Mouse (Mus musculus) adrenal gland, adult (tissue): ENCODE results near the gene Usp1.
"Not testable (repeated sequence)": the region's sequence is repeated elsewhere in the genome, so short reads cannot be mapped to it uniquely, and the experiment has no call there.

Experiments used
- DNase-seq, 2 experiments: peaks; one replicate each; pipeline ENCODE4 v3.0.0; 2022 to 2023; ENCODE audit warnings: low spot score in 1 of 2; ENCODE audit not compliant: inconsistent age in 2 of 2

Usp1 gene

GRCm38 (mm10) chr4:98923568-98924070 is at the start of gene Usp1:
Gene Usp1, plus strand, starts transcription at chr4:98923810.
- peak in 1 of 2 experiments; percentile 95 for DNase-seq

GRCm38 (mm10) chr4:98882706-98883105 is 40.9 kb upstream of the Usp1 start:
- no peak for DNase-seq

- no peak for DNase-seq
Measured at GRCm38 (mm10) chr4:98886377-98886776, 37.2 kb upstream of the Usp1 start.

DNA sequence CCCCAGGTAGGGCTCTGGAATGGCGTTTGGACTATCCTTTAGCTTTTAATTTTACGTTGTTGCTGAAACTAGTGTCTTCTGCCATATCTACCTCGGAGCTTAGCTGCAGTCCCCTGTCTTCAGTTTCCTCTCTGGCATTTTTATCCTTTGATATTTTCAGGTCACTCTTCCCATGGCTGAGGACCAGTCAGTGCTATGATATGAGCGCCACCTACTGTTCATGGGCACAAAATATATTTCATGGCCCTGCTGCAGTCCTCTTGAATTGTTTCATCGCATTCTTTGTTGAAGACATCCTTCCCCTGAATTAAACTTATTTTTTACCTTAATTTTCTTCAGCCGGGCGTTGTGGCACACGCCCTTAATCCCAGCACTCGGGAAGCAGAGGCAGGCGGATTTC is 36.5 kb upstream of the Usp1 start:
- DNase-seq: peak; percentile 30 to 77

DNA sequence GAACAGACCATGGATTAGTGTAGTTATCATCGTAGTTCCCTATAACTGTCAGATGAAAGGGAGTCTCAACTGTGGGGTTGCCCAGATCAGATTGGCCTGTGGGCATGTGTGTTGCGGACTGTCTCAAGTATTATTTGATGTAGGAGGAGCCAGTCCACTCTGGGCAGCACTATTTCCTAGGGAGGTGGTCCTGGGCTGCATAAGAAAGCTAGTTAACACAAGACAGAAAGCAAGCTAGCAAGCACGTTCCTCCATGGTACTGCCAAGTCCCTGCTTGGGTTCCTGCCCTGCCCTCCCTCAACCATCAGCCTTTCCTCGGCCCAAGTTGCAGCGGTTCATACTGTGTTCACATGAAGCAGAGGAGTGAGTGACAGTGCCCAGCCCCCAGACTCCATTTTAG is 13.4 kb upstream of the Usp1 start:
- no peak for DNase-seq

- DNase-seq: no peak
Measured at GRCm38 (mm10) chr4:98917724-98918123, 5.9 kb upstream of the Usp1 start.

DNA sequence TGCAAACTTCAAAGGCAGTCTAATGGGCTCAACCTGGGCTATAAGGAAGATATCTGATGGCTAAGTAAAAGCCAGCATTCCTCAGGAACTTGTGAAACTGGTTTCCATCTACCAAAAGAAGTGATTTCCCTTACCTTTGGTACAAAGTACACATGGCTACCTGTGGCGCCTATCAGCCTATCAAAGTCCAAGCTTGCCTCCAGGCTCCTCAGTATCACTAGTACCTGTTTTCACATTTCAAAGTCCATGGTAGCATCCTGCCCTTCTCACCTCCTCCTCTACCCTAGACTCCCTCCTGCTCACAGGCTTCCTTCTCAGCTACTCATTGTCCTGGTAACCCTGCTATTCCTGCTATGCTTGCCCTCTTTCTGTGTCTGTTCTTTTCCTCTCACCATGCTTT is 5.4 kb upstream of the Usp1 start:
- no peak for DNase-seq

DNA sequence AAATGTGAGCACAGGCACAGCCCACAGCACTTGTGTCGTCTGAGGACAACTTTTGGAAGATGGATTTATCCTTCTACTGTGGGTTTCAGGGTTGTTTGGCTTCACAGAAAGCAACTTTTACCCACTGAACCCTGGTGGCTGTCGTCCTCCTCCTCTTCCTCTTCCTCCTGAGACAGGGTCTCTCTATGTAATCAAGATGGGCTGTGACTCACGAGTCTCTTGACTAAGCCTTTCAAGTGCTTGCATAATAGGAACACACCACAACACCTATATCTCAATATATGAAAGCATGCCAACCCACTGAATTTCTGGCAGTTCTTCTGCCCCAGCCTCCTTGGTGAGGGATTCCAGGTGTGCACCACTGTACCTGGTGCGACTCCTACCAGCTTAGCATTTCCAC is 2.7 kb upstream of the Usp1 start:
- no peak for DNase-seq

DNA sequence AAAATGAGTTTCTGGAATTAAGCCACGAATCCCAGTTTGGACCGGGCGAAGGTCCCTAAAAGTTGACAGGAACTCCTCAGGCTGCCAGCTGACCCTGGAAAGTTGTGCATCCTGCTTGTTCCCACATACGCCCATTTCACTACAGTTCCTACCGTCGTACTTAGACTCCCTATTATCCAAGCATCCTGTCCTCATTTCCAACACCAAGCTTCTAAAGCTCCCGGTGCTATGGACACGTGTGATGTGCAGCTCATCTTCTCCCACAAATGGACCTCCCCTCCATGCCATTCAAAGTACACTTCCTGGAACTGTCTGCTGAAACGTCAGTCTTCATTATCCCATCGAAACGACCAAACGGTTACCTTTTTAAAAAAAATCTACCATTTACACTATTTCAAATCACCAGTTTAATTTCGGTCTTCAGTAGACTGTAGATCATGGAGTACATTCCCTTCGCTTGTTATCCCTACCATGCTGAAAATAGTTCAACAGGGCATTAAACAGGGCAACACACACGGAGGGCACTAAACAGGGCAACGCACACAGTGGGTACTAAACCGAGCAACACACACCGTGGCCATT is 1.5 kb upstream of the Usp1 start:
- DNase-seq: peak; percentile 18 to 63

DNA sequence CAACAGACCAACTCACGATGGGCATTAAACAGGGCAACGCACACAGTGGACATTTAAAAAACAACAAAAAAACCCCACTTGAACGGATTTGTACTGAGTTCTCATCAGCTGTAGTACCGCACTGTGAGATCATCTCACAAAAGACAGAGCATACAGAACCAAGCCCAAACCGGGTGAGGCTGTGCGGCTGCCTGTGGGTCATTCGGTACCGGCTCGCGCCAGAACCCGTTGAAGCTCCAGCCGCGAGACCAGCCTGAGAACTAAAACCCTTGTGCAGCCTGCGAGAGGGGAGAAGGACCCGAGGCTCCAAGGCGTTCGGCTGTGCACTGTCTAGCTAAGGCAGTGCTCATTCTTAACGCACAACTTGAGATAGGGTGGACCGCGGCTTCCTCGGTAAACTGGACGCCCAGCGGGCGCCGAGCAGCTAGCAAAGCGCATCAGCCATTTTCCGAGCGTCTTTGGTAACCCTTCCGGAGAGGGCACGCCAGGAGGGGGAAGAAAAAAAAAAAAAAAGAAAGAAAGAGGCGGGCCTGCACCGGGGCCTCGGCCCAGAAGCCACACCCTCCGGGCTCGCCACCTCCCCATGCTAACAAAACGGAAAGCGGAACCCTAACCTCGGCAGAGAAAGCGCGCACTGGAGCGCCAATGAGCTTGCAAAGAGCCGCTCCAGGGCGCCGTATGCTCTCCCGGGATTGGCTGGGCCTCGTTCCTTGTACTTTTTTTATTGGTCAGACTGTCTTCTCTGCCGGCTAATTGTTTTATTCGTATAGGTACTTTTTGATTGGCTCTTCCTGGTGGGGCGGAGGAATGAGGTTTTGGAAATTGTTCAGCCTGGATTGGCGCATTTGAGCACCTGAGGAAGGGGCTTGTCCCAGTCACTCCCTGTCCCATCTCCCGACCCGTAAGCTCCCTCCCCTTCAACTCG is 705 bp upstream of the Usp1 start:
- DNase-seq: peak; percentile 98 to 99

- DNase-seq: peak; percentile 20 to 68
Measured at GRCm38 (mm10) chr4:98924071-98924905, 678 bp downstream of the Usp1 start.

DNA sequence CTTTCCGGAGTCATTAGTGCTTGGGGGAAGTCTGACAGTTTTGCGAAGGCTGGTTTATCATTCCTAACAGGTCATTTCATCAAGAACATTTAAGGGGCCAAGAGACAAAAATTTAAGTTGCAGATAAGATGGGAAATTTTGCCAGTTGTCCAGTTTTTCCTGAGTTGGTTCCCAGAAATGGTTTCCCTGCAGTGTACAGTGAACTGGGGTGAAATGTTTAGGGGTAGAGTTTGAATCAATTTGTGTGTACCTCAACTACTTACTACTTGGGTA is 1.2 kb downstream of the Usp1 start:
- no peak for DNase-seq

GRCm38 (mm10) chr4:98925250-98925781 is 1.7 kb downstream of the Usp1 start:
- DNase-seq: peak in 1 of 2 experiments; percentile 35

GRCm38 (mm10) chr4:98936036-98936435 is 12.4 kb downstream of the Usp1 start:
- DNase-seq: no peak

DNA sequence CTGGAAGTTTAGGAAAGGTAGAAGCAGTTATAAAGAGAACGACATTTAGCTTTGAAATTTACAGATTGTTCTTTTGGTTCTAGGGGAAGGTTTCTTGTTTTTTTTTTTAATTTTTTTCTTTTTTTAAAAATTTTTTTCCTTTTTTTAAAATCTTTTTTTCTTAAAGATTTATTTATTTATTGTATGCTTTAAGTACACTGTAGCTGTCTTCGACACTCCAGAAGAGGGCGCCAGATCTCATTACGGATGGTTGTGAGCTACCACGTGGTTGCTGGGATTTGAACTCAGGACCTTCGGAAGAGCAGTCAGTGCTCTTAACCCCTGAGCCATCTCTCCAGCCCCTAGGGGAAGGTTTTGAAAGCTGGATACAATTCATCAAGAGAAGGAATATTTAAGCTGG is 14.6 kb downstream of the Usp1 start:
- not testable (repeated sequence) for DNase-seq

DNA sequence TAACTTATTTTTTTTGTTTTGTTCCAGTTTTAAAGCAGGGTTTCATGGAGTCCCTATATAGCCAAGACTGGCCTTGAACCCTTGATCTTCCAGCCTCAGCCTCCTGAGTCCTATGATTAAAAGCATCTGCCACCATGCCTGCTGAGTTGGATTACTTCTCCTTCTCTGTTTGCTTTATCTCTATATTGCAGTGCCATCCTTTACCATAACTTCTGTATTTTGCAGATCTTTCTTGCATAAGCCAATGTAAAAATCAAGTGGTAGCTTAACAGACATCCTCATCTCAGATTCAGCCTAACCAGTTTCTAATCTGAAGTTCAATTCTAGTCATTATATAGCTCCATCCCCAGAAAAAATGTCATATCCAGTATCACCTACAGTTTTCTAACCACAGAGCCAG is 27.0 kb downstream of the Usp1 start:
- no peak for DNase-seq

GRCm38 (mm10) chr4:98955986-98956385 is 32.4 kb downstream of the Usp1 start:
- no peak for DNase-seq

DNA sequence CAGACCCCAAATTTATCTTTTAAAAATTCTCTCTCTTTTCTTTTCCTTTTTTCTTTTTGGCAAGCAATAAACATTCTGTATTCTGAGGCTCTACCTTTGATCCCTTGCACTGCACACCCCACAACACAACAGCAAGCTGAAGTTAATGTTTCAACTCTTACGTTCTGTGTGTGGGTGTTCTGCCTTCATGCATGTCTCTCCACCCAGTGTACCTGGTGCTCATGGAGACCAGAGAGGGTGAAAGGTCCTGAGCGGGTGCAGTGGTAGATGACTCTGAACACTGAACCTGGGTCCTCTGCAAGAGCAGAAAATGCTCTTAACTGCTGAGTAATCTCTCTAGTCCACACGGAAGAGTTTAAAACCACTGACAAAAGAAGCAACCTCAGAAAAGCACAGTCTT is 36.6 kb downstream of the Usp1 start:
- no peak for DNase-seq

DNA sequence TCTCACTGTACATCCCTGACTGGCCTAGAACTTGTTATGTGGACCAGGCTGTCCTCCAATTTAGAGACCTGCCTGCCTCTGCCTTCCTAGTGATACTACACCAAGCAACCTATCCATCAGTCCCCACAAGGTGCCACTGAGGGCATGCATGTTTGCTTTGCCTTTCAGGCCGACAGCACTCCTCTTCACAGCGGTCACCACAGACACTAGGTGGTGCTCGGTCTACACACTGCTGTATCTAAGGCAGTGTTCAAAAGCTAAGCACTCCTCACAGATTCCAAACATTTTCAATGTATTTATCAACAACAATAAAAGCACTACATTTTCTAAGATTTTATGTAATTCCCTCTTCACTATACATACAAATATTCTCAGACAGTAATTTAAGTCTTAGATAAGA is 46.3 kb downstream of the Usp1 start:
- no peak for DNase-seq

- DNase-seq: no peak
Measured at GRCm38 (mm10) chr4:98975741-98976140, 52.1 kb downstream of the Usp1 start.

DNA sequence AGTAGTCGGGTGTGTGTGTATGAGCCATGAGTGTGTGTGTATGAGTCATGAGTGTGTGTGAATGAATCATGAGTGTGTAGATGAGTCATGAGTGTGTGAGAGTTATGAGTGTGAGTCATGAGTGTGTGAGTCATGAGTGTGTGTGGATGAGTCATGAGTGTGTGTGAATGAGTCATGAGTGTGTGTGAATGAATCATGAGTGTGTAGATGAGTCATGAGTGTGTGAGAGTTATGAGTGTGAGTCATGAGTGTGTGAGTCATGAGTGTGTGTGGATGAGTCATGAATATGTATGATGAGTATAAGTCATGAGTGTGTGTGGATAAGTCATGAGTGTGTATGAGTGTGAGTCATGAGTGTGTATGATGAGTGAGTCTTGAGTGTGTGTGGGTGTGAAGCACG is 54.7 kb downstream of the Usp1 start:
- DNase-seq: not testable (repeated sequence)
